Mouse (Mus musculus): ENCODE data around the gene Golga7b. TPM values are rescaled to one million over a fixed set of nuclear protein-coding genes. Genes with fewer than 3 reads are reported as not detected.

The Golga7b gene
- total and polyA plus RNA-seq, 2 experiments from 2014 or later = 61.4 to 79.1 TPM

- H3K27me3 ChIP-seq (ENCODE audit: insufficient read depth, low read length) = no peaks in the 10 kb centered on the region; the same call in 1 of the 2 replicates
- no peaks in the 10 kb centered on the region for H3K9me3 ChIP-seq (ENCODE audit: low read length)
- no peaks in the 10 kb centered on the region for H3K36me3 ChIP-seq (ENCODE audit: insufficient read depth)
- no peak overlapping the region for H3K27ac ChIP-seq (ENCODE audit: low read depth, low read length)
- H3K9ac ChIP-seq = no peak overlapping the region
- H3K4me3 ChIP-seq (ENCODE audit: low read depth, low read length) = no peak overlapping the region
- WGBS = 57% methylated on average over 11 of the region's 11 CpGs
- ATAC-seq (no peak), DNase-seq (no peak)
- H3K4me1 ChIP-seq (ENCODE audit: insufficient read depth) = 0 out of 2 replicates have a peak, but pooled peaks cover 5% of the 10 kb centered on the region
- no peak for TF ChIP-seq CTCF (IDR thresholded peaks at IDR 0.05; ENCODE audit: low read depth)
- H3K4me2 ChIP-seq (ENCODE audit: low read depth) = no peak overlapping the region
Observed at GRCm38 (mm10) chr19:42249976-42250914, 2.9 kb downstream of the Golga7b start.

DNA sequence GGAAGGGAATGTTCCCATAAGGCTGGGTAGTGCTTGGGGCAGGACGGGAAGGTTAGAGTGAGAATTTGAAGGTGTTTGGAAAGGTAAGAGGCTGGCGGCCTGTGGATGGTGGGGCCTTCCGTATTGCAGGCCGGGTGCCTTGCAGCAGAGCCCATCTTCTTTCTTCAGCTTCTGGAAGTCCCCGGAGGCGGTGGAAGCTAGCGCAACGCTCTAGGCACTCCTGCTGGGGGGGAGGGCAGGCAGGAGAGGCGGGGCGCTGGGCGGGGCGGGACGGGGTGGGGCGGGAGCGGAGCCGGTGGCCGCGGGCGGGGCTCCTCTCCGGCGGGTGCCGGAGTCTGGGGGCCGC, 8.0 kb downstream of the Golga7b start:
- under 1% methylated on average over 18 of the region's 23 CpGs for WGBS
- H3K27me3 ChIP-seq (ENCODE audit: insufficient read depth, low read length) = no peaks in the 10 kb centered on the region

GRCm38 (mm10) chr19:42255784-42256610, 8.6 kb downstream of the Golga7b start:
- Histone ChIP-seq H3K9me3 (ENCODE audit: low read length) (no peaks in the 10 kb centered on the region), H3K4me3 (ENCODE audit: low read depth, low read length) (peak overlapping the region; percentile 70), H3K4me1 (ENCODE audit: insufficient read depth) (peaks cover 25% of the 10 kb centered on the region), H3K36me3 (ENCODE audit: insufficient read depth) (no peaks in the 10 kb centered on the region), H3K9ac (peak overlapping the region; percentile 92), H3K27me3 (ENCODE audit: insufficient read depth, low read length) (no peaks in the 10 kb centered on the region), H3K27ac (ENCODE audit: low read depth, low read length) (peak overlapping the region; percentile 85), H3K4me2 (ENCODE audit: low read depth) (peak overlapping the region; percentile 60)
- peak; percentile 77 for TF ChIP-seq CTCF (IDR thresholded peaks at IDR 0.05; ENCODE audit: low read depth)
- 3% methylated on average over 33 of the region's 42 CpGs for WGBS
- peak; percentile 81 for ATAC-seq
- DNase-seq = peak; percentile 76

More for the DNA sequence above, 8.0 kb downstream of the Golga7b start:
- peak overlapping the region; percentile 92 for H3K9ac ChIP-seq
- no peaks in the 10 kb centered on the region for H3K9me3 ChIP-seq (ENCODE audit: low read length)
- ATAC-seq (peak; percentile 74), DNase-seq (peak; percentile 80)
- peak overlapping the region; percentile 70 for H3K4me3 ChIP-seq (ENCODE audit: low read depth, low read length)
- H3K4me1 ChIP-seq (ENCODE audit: insufficient read depth) = peaks cover 25% of the 10 kb centered on the region
- no peaks in the 10 kb centered on the region for H3K36me3 ChIP-seq (ENCODE audit: insufficient read depth)
- peak overlapping the region; percentile 60 for H3K4me2 ChIP-seq (ENCODE audit: low read depth)
- TF ChIP-seq CTCF (IDR thresholded peaks at IDR 0.05; ENCODE audit: low read depth) = no peak
- H3K27ac ChIP-seq (ENCODE audit: low read depth, low read length) = peak overlapping the region; percentile 85

DNA sequence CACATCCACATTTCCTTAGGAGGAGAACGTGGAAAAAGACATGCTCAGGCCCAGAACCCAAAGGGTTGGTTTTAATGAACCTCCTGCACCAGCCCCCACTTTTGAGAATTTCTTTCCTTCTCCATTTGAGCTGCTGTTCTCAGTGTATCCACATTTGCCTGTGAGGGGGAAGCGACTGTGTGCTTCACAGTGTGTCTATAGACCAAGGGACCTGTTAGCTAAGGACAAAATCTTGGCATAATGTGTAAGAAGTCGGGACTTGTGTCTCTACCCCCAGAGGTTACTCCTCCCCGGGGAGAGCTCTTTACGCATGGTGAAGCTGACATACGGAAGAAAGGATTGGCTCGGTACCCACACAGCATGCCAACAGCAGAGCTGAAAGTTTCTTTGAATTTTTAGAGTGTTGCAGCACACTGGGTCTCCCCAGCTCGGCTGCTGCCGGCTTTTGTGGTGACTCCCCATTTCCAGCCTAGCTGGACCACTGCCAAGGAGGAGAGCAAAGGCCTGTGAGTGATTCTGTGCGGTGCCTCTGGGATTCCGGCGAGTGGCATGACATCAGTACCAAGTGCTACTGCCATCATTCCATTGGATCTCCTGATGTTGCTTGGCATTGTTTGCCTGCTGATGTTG, 9.4 kb downstream of the Golga7b start:
- Histone ChIP-seq H3K36me3 (ENCODE audit: insufficient read depth) (no peaks in the 10 kb centered on the region), H3K4me2 (ENCODE audit: low read depth) (peak overlapping the region; percentile 60), H3K9ac (peak overlapping the region; percentile 92), H3K4me3 (ENCODE audit: low read depth, low read length) (peak overlapping the region; percentile 70), H3K9me3 (ENCODE audit: low read length) (no peaks in the 10 kb centered on the region), H3K4me1 (ENCODE audit: insufficient read depth) (peaks cover 25% of the 10 kb centered on the region), H3K27ac (ENCODE audit: low read depth, low read length) (peak overlapping the region; percentile 85), H3K27me3 (ENCODE audit: insufficient read depth, low read length) (no peaks in the 10 kb centered on the region)
- ATAC-seq = peak; percentile 30
- no peak for TF ChIP-seq CTCF (IDR thresholded peaks at IDR 0.05; ENCODE audit: low read depth)
- peak; percentile 67 for DNase-seq
- 14% methylated on average over 12 of the region's 12 CpGs for WGBS

GRCm38 (mm10) chr19:42257241-42257635, 9.9 kb downstream of the Golga7b start:
- H3K27ac ChIP-seq (ENCODE audit: low read depth, low read length) = no peak overlapping the region
- peak overlapping the region; percentile 60 for H3K4me2 ChIP-seq (ENCODE audit: low read depth)
- no peaks in the 10 kb centered on the region for H3K27me3 ChIP-seq (ENCODE audit: insufficient read depth, low read length)
- no peak for DNase-seq
- H3K36me3 ChIP-seq (ENCODE audit: insufficient read depth) = no peaks in the 10 kb centered on the region
- peaks cover 25% of the 10 kb centered on the region for H3K4me1 ChIP-seq (ENCODE audit: insufficient read depth)
- peak overlapping the region; percentile 2; the same call in 1 of the 2 replicates for H3K9ac ChIP-seq
- 43% methylated on average over 12 of the region's 12 CpGs for WGBS
- peak overlapping the region; percentile 70 for H3K4me3 ChIP-seq (ENCODE audit: low read depth, low read length)
- H3K9me3 ChIP-seq (ENCODE audit: low read length) = no peaks in the 10 kb centered on the region
- no peak for TF ChIP-seq CTCF (IDR thresholded peaks at IDR 0.05; ENCODE audit: low read depth)
- ATAC-seq = no peak

- Histone ChIP-seq H3K27me3 (ENCODE audit: insufficient read depth, low read length) (no peaks in the 10 kb centered on the region), H3K27ac (ENCODE audit: low read depth, low read length) (no peak overlapping the region), H3K4me2 (ENCODE audit: low read depth) (peak overlapping the region; percentile 60; the same call in 1 of the 2 replicates), H3K9me3 (ENCODE audit: low read length) (no peaks in the 10 kb centered on the region), H3K4me3 (ENCODE audit: low read depth, low read length) (no peak overlapping the region), H3K36me3 (ENCODE audit: insufficient read depth) (peaks cover 4% of the 10 kb centered on the region; the same call in 1 of the 2 replicates), H3K4me1 (ENCODE audit: insufficient read depth) (peaks cover 25% of the 10 kb centered on the region), H3K9ac (no peak overlapping the region)
- ATAC-seq = no peak
- WGBS = 48% methylated on average over 3 of the region's 3 CpGs
- DNase-seq = no peak
- no peak for TF ChIP-seq CTCF (IDR thresholded peaks at IDR 0.05; ENCODE audit: low read depth)
Observed at GRCm38 (mm10) chr19:42258031-42258430, 10.7 kb downstream of the Golga7b start.
